Mouse (Mus musculus) urinary bladder, postnatal 4 days (tissue): ENCODE data around the gene Gm20388.
A peak's percentile ranks its signal among the peaks of the same experiment; 100 is the strongest.

Experiments used
- DNase-seq, 2 experiments: peaks; one replicate each; pipeline ENCODE4 v3.0.0; 2021 to 2022; ENCODE audit warnings: low spot score in 2 of 2

Gene Gm20388

DNA sequence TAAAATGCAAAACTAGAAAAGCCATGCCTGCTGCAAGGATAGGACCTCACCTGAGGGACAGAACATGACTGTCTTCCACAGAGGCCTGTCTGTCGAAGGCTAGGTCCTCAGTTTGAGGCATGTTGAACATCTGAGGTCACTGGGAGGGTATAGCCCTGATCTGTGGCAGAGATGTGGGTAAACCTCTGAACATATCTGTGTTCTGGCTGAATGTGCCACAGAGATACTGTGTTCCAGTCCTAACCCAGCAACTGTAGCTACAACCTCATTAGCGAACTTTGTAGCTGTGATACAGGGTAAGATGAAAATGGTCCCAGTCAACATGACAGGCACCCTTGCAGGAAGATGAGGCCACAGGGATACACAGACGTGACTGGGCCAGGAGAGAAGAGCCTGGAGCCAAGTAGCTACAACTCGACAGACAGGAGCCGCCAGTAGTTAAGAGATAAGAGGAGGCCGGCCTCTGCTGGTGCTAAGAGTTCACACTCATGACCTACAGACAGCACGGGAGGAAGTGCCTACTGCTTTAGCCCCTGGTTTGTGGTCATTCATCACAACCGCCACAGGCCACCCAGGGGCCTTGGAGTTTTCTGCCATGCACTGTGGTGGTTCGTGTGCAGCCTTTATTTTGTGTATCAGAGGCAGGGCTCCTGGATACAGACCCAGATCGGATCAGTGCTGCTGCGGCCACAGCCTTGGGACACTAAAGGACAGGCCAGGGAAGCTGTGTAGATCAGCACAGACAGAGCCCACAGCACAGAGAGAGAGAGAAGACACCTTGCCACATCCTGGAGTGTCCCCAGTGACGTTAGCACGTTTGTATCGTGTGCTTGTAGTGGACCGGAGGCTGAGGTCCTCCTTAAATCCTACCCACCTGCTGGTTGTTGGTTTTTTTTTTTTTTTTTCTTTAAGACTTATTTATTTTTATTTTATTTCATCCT lies 2439.0 kb downstream of the Gm20388 start:
- DNase-seq: no peak

DNA sequence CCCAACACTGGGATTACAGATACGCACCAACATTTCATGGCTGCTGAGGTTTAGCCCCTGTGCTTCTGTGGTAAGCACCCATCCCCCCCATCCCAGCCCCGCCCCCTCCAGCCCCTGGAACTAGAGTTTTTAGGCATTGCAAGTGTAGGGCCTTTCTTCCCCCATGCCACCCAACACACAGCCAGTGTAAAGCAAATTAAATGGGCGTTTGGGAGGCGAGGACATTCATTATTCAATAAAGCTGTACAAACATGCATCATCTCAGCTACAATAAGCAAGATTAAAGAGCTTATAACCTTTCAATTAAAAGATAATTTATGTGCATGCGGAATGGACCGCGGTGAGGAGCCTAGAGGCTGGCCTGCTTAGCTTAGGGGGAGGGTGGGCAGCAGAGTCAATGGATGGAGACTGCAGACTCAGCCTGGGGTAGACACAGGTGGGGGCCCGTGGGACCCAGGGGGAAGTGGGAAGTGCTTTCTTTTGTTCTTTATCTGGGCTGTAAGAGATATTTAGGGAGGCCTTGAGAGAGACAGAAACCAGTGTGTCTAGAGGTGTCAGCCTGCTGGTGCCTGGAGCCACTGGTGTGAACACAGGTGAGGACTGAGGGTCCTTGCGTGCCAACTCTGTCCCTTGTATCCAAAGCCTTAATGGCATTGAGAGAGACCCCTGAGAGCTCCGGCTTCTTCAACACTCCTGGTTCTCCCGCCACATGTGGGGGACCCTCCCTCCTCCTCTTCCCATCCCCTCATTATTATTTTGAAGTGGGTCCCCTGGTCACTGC lies 2439.9 kb downstream of the Gm20388 start:
- DNase-seq: no peak

DNA sequence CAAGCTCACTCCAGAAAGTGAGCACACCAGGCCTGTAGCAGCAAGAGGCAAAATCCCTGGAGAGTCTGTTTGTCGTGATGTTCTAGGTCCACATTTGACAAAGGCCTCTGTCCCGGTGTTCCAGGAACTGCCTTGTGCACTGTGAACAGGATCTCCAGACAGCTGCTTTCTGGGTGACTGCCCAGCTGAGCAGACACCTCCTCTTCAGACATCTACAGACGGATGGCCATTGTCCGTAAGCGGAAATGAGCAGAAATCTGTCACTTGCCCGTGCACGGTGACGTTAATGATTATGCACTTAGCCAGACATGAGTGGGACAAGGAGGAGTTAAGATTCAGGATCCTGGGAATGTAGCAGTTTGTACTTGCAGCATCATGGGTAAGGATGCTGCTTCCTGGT lies 2443.5 kb downstream of the Gm20388 start:
- DNase-seq: no peak

DNA sequence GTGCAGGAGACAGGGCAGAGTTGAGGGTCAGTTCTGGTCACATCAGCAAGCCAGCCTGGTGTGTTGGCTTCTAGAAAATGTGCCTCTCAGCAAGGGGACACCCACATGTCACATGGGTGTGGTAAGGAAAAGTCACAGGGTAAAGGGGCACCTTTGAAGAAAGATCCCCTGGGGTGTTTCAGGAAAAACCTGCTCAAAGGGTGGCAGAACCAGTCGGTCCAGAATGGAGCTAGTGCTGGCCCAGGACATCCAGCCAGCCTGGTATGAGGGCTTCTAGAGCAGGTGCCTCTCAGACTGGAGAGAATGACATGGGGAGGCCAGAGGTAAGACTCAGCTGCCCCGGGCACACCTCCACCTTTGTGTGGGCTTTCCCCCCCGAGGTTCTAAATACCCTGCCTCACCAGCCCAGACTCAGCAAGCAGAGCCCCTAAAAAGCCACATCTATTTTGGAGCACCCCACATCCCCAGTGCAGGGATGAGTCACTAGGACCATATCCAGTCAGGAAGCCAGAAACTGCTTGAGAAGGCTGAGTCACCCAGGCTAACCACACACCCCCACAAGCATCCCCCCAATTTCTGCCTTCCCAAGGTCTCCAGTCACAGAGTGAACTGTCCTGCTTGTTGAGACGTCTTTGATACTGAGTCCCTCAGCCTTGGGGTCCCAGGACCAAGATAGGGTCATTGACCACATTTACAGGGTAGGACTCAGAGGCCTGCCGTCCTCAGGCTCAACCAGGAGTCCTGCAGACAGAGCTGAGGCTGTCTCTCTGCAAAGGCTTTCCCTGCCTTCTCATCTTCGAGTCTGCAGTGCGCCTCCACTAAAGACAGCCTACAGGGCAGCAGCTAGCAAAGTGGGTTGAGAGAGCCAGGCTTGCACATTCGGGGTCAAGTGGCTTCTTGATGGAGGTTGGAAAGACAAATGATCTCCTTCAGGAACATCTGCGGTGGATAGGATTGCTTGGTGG lies 2445.3 kb downstream of the Gm20388 start:
- DNase-seq: no peak

DNA sequence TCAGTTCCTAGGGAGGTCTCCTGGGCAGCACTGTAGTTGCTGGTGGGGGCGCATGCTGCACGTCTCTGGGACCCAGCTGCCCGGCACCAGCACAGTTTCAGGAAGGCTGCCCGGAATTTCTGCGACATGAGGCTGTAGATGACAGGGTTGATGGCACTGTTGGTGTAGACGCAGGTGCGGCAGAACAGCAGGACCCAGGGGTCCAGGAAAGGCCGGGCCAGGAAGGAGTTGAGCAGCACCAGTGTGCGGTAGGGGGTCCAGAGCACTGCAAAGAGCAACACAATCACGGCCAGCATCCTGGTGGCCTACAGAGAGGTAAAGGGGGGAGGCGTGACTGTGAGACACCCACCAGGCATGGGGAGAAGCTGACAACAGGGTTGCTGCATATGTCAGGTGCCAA lies 2446.6 kb downstream of the Gm20388 start:
- DNase-seq: no peak

DNA sequence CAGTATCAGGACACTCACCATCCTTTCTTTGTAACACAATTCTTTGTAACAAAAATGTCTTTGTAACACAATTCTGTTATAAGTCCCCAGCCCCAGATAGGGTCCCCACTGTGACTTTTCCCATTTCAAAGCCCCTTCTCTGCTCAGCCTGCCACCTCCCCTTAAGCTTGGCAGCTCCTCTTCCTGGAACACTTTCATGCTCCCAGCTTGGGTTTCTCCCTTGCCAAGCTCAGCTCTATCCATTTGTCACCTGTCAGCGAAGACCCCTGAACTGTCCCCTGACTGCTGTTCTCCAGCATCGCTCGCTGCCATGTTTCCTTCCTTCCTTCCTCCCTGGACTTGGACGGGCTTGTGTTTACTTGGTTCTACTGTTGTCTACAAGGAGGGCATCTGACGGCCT lies 2447.0 kb downstream of the Gm20388 start:
- DNase-seq: no peak

DNA sequence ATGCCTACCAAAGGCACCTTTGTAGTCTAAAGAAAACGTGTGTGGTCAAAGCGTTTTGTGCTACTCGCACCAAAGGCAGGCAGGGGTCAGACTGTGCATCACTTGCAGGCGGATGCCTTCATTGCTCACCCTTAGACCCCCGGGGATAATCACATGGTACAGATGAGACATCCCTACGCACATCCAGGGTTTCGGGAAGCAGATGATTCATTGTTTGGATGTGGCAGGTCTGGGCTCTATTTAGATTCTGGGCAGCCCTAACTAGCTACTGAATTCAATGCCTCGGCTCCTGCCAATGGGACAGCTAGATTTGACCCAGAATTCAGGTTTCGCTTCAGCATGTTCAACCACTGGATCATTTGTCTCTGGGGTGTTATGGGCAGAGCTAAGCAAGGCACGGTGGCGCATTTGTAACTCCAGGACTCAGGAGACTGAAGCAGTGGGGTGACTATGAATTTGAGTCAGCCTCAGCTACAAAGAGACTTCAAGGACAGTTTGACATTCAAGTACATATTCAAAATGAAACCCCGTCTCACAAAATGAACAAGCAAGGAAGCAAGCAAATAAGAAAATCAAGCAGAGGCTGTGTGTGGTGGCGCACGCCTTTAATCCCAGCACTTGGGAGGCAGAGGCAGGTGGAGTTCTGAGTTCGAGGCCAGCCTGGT lies 2448.6 kb downstream of the Gm20388 start:
- DNase-seq: no peak

DNA sequence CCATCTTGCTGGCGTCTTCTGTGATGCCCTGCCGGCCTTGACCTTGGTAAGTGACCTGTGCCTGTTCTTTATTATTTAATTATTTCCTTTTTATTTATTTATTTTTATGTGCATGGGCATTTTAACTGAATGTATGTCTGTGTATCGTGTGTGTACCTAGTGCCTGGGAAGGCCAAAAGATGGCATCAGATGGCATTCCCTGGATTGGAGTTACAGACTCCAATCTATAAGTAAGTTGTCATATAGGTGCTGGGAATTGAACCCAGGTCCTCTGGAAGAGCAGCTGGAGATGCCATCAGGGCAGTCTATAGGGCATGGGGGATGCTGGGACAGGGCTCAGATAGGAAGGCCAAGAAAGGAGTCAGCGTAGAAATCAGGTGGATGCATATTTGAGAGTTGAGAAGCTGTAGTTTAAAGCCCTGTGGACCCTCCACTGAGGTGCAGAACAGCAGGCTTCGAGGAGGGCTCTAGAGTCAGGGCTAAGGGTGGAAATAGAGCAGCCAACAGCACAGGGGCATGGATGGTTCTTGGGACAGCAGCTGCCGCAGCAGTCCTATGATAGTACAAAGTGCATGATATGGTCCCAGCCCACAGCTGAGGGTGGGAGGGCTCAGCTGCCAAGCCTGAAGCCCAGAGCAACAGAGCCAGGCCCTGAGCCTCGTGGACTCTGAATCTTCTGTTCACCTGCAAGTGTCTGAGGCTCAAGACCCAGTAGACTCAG lies 2450.2 kb downstream of the Gm20388 start, which contains the start of gene Trhr2:
TSS of gene Trhr2 (minus strand) at position 51 of the 721 bp plus-strand sequence.
- no peak for DNase-seq

DNA sequence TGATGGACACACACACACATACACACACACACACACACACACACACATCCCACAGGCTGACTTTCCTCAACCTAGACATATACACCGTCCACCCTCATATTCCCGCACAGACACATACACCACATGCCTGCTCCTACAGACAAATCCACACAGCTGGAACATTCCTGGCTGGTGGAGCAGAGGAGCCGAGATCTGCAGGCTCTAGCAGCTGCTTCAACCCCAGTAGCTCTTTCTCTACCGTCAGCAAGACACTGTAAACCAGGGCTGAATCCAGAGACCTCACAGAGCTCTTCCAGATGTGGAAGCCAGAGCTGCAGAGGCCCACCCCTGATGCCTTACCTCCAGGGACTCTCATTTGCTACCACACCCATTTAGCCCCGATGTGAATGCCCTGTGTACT lies 2451.6 kb downstream of the Gm20388 start:
- DNase-seq: no peak

DNA sequence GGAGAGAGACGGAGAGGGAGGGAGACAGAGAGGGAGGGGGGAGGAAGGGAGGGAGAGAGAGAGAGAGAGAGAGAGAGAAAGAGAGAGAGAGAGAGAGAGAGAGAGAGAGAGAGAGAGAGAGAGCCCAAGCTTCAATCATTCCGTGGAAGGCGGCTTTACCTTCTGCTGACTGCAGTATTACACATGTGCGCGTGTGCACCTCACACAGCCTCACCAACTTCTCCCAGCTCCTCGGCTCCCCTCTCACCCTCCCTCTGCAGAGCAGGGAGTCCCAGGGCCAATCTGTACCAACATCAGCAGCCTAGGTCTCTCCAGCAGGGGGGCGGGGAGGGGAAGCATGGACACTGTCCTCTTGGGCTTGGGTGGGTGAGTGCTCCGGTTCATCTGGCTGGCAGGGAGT lies 2452.3 kb downstream of the Gm20388 start:
- DNase-seq: no peak

DNA sequence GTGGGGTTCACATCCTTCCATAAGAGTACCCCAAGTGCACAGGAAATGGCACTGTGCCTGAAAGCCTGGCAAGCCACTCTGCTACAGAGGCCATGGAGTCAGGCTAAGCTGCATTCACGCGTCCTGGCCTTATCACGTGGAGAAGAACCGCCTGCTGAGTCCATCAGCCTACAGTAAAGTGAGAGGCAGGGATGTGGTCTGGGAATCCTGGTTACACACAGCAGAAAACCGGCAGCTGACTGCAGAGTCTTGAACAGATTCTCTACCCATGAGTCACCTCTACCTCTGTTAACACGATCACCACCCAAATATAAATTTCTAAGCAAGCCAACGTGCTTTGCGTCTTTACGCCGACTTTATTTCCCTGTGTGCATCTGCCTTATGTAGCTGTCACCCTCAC lies 2457.9 kb downstream of the Gm20388 start:
- DNase-seq: no peak

DNA sequence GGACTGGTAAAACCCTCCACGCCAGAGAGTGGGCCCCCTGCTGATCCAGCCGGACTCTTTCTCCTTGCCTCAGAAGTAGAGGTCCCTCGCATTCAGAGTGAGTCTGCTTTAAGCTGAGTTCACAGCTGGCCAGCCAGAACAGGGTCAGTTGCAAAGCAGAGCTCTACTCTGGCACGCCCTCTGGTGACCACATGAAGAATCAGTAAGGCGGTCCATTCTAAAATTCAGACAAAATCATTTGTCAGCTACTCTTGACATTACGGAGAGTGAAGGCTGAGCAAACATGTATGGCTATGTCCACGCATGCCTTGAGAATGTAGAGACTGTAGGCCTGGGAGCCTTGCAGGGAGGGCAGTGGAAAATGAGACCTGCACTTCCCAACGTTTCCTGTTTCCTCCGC lies 2459.0 kb downstream of the Gm20388 start:
- DNase-seq: peak; percentile 65 to 81

DNA sequence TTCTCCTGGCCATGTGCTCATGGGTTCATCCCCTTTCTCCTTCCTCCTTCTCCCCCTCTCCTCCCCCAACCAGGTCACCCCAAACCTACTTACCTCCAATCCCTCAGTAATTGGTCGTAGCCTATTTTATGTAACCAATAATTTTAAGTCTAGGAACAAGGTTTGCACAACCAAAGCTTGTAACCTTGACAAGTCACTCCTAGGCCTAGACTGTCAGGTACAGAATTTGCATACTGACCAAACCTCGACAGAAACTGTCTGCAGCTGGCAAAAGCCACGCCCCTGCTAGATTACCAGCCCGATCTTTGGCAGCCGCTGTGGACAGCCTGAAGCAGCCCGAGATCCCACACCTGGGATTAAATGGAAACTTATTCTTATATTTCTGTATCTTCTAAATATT lies 2461.1 kb downstream of the Gm20388 start:
- DNase-seq: no peak

DNA sequence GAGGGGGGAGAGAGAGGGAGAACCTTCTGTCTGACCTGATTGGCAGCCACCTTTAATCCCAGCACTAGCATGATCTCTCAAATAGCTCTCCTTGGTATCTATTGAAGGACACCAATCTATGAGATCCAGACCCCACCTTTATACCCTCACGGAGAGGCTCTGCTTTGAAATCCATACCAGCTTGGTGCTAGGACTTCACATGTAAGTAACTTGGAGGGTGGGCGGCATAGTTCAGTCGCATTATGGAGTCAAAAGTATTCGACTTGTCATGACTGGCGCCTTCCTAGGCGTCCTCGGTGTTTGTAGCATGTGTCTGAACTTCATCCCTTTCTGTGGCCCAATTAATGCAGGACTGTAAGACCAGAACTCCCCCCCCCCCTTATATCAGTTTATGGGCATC lies 2464.7 kb downstream of the Gm20388 start:
- no peak for DNase-seq

DNA sequence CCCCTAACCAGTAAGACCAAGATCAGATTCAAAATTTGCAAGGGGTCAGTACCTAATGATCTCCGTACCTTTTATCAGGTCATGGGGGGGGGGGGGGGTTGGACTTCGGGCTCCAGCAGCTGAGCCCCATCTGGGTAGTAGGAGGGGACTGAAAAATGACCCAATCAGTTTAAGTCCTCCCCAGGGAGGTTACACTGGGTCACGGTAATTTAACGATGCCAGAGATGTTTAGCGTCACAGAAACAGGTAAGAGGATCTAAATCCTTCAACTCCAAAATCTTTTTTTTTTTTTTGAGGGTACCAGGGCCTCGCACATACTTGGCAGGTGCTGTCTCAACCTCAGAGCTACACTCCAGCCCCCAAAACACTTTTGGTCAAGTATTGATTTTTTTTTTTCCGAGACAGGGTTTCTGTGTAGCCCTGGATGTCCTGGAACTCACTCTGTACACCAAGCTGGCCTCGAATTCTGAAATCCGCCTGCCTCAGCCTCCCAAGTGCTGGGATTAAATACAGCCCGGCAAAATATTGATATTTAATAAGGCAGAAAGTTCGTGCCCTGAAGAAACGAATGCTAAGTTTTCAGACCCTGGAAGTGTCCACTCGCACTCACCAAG lies 2465.2 kb downstream of the Gm20388 start:
- DNase-seq: no peak

DNA sequence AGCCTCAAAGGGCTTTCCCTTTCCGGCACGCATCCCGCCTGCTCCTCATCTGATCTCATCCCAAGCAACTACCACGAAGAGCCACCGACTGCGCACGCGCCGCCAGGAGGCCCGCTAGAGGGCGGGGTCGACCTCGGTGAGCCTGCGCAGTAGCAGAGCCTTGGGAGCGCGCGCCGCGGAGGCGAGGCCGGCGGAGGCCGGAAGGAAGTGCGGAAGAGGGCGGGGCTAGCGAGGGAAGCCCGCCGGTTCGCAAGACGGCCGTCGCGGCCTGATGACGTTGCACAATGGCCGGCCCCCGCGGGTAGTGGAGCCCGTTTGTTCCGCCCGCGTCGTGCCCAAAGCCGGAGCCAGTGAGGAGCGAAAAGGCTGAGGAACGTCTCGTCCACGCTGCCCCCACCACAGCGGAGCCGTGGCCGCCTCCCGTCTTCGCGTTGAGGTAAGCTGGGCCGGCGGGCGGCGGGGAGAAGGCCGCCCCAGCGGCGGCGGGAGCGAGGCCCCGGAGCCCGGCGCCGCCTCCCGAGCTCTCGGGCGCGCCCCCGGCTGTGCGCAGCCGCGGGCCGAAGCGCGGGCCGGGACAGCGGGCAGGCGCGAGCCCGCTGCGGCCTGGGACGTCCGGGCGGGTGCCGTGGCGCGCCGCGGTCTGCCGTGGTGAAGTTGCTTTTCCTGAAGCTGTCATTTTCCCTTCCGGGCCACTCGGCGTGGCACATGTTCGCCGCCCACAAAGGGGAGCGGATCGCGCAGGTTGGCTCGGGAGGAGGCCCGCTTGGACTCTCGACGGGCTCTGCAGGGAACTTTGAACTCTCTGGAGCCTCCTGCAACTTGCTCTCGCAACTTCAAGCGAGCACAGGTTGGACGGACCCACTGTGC lies 2466.0 kb downstream of the Gm20388 start, which contains the start of gene Zc3h18:
TSS of gene Zc3h18 (plus strand) at position 245 of the 867 bp plus-strand sequence.
- DNase-seq: peak; percentile 99

DNA sequence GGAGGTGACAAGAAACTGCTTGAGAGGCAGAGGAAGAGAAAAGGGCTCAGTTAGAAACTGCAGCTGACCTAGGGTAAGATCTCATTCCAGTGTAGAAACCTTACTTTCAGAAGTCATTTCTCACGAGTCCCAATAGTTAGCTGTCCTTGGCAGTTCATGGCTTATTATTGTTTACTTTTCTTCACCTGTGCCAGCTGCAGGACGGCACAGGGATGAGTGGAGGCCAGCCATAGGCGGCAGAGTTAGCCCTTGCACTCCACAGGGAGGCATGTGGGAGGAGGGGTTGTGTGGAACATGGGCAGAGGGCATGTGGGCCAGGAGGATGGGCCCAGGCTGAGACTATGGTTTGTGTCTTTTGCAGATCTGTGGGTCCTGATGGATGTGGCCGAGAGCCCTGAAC lies 2472.4 kb downstream of the Gm20388 start:
- DNase-seq: no peak

DNA sequence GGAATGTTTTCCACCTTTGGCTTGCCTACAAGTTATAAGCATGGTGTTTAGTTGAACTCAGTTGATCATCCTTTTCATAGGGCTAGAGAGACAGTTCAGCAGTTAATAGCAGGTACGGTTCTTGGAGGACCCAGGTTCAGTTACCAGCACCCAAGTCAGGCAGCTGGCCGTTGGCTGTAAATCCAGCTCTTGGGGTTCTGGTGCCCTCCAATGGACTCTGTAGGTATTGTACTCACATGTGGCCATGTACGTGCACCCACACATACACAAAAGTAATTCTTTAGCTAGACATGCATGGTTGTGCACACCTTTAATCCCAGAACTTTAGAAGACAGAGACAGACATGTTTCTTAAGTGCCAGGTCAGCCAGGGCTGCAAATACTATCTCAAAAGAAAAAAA lies 2478.7 kb downstream of the Gm20388 start:
- no peak for DNase-seq

DNA sequence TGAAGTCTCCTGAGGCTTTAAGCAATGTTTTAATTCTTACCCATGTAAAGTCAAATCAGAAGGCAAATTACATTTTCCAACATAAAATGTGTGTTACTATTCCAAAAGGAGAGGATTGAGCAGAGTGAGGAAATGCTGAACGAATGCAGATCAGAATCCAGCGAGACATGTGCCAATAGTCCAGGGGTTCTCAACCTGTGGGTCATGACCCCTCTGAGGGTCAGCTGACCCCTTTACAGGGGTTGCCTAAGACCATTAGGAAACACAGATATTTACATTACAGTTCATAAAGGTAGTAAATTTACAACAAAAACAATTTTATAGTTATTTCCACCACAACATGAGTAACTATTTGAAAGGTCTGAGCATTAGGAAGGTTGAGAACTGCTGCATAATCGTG lies 2480.1 kb downstream of the Gm20388 start:
- no peak for DNase-seq
